Mouse (Mus musculus) lung, embryonic 14.5 days (tissue): ENCODE results near the gene Il4i1. TPM values are rescaled to one million over a fixed set of nuclear protein-coding genes. Genes with fewer than 3 reads are reported as not detected.
"Not testable (repeated sequence)": the region's sequence is repeated elsewhere in the genome, so short reads cannot be mapped to it uniquely, and the experiment has no call there.

Experiments used
- ATAC-seq: fragments of 200-750 bp; cut with Nextera tagmentation; 2 replicates; pipeline ENCODE4 v1.8.0; 2017; ENCODE audit warnings: mild to moderate bottlenecking, moderate TSS enrichment, moderate library complexity; ENCODE audit not compliant: insufficient read depth
- DNase-seq: peaks from one replicate; pipeline ENCODE4 v3.0.0-alpha.2; 2015
- H3K27ac ChIP-seq: fragments of 300-500 bp; sonication (generic); 2 replicates; pipeline ENCODE4 v1.5.1; 2014; ENCODE audit warnings: low read depth, mild to moderate bottlenecking, moderate library complexity
- H3K27me3 ChIP-seq: fragments of 300-500 bp; sonication (generic); 2 replicates; pipeline ENCODE4 v1.6.1; 2014; ENCODE audit warnings: low read length, control low read depth; ENCODE audit not compliant: insufficient read depth
- H3K36me3 ChIP-seq: fragments of 300-500 bp; sonication (generic); 2 replicates; pipeline ENCODE4 v1.6.1; 2014; ENCODE audit warnings: control low read depth; ENCODE audit not compliant: insufficient read depth
- H3K4me1 ChIP-seq: fragments of 300-500 bp; sonication (generic); 2 replicates; pipeline ENCODE4 v1.6.1; 2014; ENCODE audit warnings: antibody characterized with exemption, control low read depth; ENCODE audit not compliant: insufficient read depth
- H3K4me2 ChIP-seq: fragments of 300-500 bp; sonication (generic); 2 replicates; pipeline ENCODE4 v1.6.1; 2014; ENCODE audit warnings: mild to moderate bottlenecking
- H3K4me3 ChIP-seq: fragments of 300-500 bp; sonication (generic); 2 replicates; pipeline ENCODE4 v1.5.1; 2014; ENCODE audit warnings: low read depth, low read length
- H3K9ac ChIP-seq: fragments of 300-500 bp; sonication (generic); 2 replicates; pipeline ENCODE4 v1.6.1; 2014
- H3K9me3 ChIP-seq: fragments of 300-500 bp; sonication (generic); 2 replicates; pipeline ENCODE4 v1.6.1; 2016; ENCODE audit warnings: low read depth, low read length, control low read depth
- CTCF ChIP-seq: IDR thresholded peaks from 2 replicates; pipeline ENCODE4 v1.5.1; 2016; ENCODE audit warnings: antibody characterized with exemption, low read depth
- WGBS: fragments of 180-500 bp; shearing (Covaris S2); extraction: QIAGEN DNeasy Blood & Tissue Kit; methylation state at CpG from one replicate; pipeline ENCODE4 v1.1.7; 2014; 5-methylcytosine and 5-hydroxymethylcytosine counted together
- polyA plus RNA-seq: library from polyadenylated mRNA; unstranded; fragments of >200 nt; fragmentation: Nextera tagmentation; extraction: Ambion mirVana; gene quantifications from 2 replicates; pipeline ENCODE4 v1.2.1, GENCODE M21; 2014

The Il4i1 gene
- polyA plus RNA-seq, 1 experiment from 2014 or later = 0.93 TPM

GRCm38 (mm10) chr7:44869697-44870528 lies 53.7 kb downstream of the Il4i1 start, which contains the start of gene Ptov1:
Ptov1 (minus strand) TSS chr7:44869788.
- 4% methylated on average over 29 of the region's 29 CpGs for whole genome bisulfite sequencing
- DNase-seq (peak; percentile 95), ATAC-seq (peak; percentile 92)
- peak within 1 kb of the TSS; percentile 68 for H3K4me2 ChIP-seq
- H3K36me3 ChIP-seq = peaks cover 17% of the 10 kb centered on the region
- peaks cover 27% of the 10 kb centered on the region for H3K4me1 ChIP-seq
- no peaks in the 10 kb centered on the region for H3K27me3 ChIP-seq
- no peaks in the 10 kb centered on the region for H3K9me3 ChIP-seq
- no peak for TF ChIP-seq CTCF
- H3K9ac ChIP-seq = peak within 1 kb of the TSS; percentile 99
- peak within 1 kb of the TSS; percentile 99 for H3K4me3 ChIP-seq
- H3K27ac ChIP-seq = peak within 1 kb of the TSS; percentile 100

- Histone ChIP-seq H3K36me3 (peaks cover 10% of the 10 kb centered on the region), H3K4me1 (peaks cover 24% of the 10 kb centered on the region), H3K9ac (peak overlapping the region; percentile 99), H3K27me3 (no peaks in the 10 kb centered on the region), H3K27ac (peak overlapping the region; percentile 100), H3K4me3 (peak overlapping the region; percentile 99), H3K4me2 (peak overlapping the region; percentile 68), H3K9me3 (no peaks in the 10 kb centered on the region)
- TF ChIP-seq CTCF = no peak
- 74% methylated on average over 6 of the region's 6 CpGs for WGBS
- ATAC-seq (no peak), DNase-seq (no peak)
Measured at GRCm38 (mm10) chr7:44870614-44871013, 54.4 kb downstream of the Il4i1 start.

- DNase-seq (no peak), ATAC-seq (no peak)
- no peak overlapping the region for H3K9ac ChIP-seq
- H3K4me1 ChIP-seq = peaks cover 22% of the 10 kb centered on the region
- H3K27me3 ChIP-seq = no peaks in the 10 kb centered on the region
- 79% methylated on average over 1 of the region's 1 CpGs for WGBS
- no peak overlapping the region for H3K27ac ChIP-seq
- H3K4me2 ChIP-seq = no peak overlapping the region
- H3K4me3 ChIP-seq = no peak overlapping the region
- peaks cover 8% of the 10 kb centered on the region for H3K36me3 ChIP-seq
- no peak for TF ChIP-seq CTCF
- no peaks in the 10 kb centered on the region for H3K9me3 ChIP-seq
Measured at GRCm38 (mm10) chr7:44871181-44871580, 55.0 kb downstream of the Il4i1 start.

- not testable (repeated sequence) for H3K27ac ChIP-seq, H3K9ac ChIP-seq, DNase-seq, H3K4me3 ChIP-seq, H3K9me3 ChIP-seq, ATAC-seq, H3K4me2 ChIP-seq, H3K36me3 ChIP-seq, H3K27me3 ChIP-seq
- WGBS = 86% methylated on average over 2 of the region's 2 CpGs
- TF ChIP-seq CTCF = peak; percentile 11; the same call in 1 of the 2 replicates
- H3K4me1 ChIP-seq = peaks cover 16% of the 10 kb centered on the region
Measured at GRCm38 (mm10) chr7:44871774-44872173, 55.6 kb downstream of the Il4i1 start.

DNA sequence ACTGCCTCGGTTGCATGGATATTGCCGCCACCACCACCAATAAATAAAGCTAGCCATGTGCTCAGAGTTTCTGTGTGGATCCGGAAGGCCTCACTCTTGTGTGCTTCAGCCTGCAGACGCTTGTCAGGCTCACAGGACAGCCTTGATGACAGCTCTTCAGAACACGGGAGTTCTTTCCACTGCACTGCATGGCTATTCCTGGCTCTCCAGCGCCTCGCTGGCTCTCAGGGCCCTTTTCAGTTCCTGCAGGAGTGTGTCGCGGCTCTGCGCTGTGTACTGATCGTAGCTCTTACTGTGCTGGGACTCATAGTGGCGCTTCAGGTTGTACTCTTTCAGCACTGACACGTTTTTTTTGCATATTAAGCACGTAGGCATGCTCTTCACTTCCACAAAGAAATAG lies 61.6 kb downstream of the Il4i1 start:
- Histone ChIP-seq H3K4me2 (no peak overlapping the region), H3K9ac (no peak overlapping the region), H3K27ac (no peak overlapping the region), H3K27me3 (no peaks in the 10 kb centered on the region), H3K4me1 (no peaks in the 10 kb centered on the region), H3K36me3 (peaks cover 67% of the 10 kb centered on the region), H3K9me3 (no peaks in the 10 kb centered on the region), H3K4me3 (no peak overlapping the region)
- ATAC-seq = no peak
- no peak for TF ChIP-seq CTCF
- 84% methylated on average over 14 of the region's 14 CpGs for WGBS
- no peak for DNase-seq

DNA sequence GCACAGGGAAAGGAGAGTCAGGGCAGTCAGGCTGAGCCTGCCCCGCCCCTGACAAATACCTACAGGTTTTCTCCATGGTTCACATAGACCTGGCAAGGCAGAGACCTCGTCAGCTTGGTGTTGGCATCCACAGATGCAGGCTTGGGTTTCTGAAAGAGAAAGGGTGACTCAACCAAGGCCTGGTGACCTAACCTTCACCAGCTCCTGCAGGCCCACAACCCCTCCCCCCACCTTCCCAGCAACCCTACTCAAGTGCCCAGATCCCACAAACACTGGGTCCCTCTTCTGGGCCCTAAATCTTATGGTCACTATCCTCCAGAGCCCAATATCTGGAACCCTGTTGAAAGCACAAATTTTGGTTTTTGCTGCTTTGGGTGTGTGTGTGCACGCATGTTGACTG lies 66.8 kb downstream of the Il4i1 start:
- peaks cover 90% of the 10 kb centered on the region for H3K36me3 ChIP-seq
- TF ChIP-seq CTCF = no peak
- H3K9ac ChIP-seq = no peak overlapping the region
- DNase-seq (no peak), ATAC-seq (no peak)
- no peaks in the 10 kb centered on the region for H3K27me3 ChIP-seq
- H3K4me2 ChIP-seq = no peak overlapping the region
- WGBS = 98% methylated on average over 3 of the region's 3 CpGs
- no peaks in the 10 kb centered on the region for H3K4me1 ChIP-seq
- H3K9me3 ChIP-seq = no peaks in the 10 kb centered on the region
- H3K27ac ChIP-seq = no peak overlapping the region
- H3K4me3 ChIP-seq = no peak overlapping the region

DNA sequence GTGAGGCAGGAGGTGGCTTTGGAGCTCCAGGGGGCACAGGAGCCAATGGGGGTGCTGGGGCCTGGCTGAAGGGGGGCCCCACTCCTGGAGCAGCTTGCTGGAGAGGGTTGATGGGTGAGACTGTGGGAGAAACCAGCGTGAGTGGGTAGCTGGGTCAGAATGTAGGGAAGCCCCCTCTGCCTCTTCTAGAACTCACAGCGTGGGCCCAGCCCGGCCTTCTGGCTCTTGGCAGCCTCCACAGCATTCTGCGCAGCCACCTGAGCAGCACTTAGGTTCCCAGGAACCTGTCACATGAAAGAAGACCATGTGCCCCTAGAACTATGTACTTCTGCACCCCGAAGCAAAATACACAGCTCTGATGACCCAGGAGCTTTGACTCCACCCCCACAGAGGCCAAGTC lies 68.5 kb downstream of the Il4i1 start:
- no peak overlapping the region for H3K27ac ChIP-seq
- H3K36me3 ChIP-seq = peaks cover 90% of the 10 kb centered on the region
- no peaks in the 10 kb centered on the region for H3K4me1 ChIP-seq
- no peak for DNase-seq
- no peak overlapping the region for H3K4me2 ChIP-seq
- WGBS = 95% methylated on average over 5 of the region's 5 CpGs
- H3K9me3 ChIP-seq = no peaks in the 10 kb centered on the region
- no peak for ATAC-seq
- no peaks in the 10 kb centered on the region for H3K27me3 ChIP-seq
- no peak for TF ChIP-seq CTCF
- no peak overlapping the region for H3K4me3 ChIP-seq
- no peak overlapping the region for H3K9ac ChIP-seq
